In the genomic region with DNA sequence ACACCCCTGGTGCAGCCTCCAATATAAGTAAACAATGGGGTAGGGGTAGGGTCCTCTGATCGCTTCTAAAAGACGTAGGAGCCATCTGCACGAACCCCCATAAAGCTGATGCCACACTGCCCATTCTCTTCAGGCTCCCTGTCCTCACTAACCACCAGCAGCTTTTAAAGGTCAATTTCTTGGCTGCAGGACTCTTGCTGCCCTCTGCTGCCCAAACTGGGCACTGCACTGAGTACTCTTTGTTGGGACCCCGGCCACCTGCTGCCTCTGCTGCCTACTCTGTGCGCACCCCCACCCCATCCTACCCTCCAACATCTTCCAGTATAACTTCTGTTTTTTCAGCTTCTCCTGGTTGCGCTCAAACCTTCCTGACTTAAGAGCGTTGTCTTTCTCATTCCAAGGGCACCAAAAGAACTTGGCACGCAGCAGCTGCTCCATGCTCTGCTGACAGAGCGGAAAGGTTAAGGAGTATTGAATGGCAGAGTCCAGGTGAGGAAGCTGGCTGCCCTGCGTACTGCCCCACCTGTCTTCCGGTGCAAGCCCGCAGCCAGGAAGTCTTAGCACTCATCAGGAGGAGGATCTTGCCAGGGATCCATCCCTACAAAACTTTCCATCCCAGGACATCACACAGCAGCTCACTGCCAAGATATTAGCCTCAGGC, we compare ENCODE assay signal across 8 mouse cellular contexts. TPM values are rescaled to one million over a fixed set of nuclear protein-coding genes. Genes with fewer than 3 reads are reported as not detected.
DNase-seq lines count a peak whose midpoint lies in the region; ATAC-seq and TF ChIP-seq lines count a peak whose summit lies in the region.

No protein-coding gene starts in this region.

- ATAC-seq in forebrain, embryonic 11.5 days (replicated peaks; ENCODE audit: low FRiP score): peak; percentile 61
- peak; percentile 41; the same call in 1 of the 2 replicates for ATAC-seq in lung, embryonic 14.5 days (ENCODE audit: insufficient read depth)
- ATAC-seq in neural tube, embryonic 15.5 days (ENCODE audit: low FRiP score): peak; percentile 43; the same call in 1 of the 2 replicates

- no peak overlapping the region for H3K4me3 ChIP-seq in ES-Bruce4 (ENCODE audit: low read depth, low read length)
- no peak overlapping the region for H3K4me3 ChIP-seq in forebrain, embryonic 11.5 days (ENCODE audit: low read depth, low read length)
- H3K4me3 ChIP-seq in lung, embryonic 14.5 days (ENCODE audit: low read depth, low read length): no peak overlapping the region
- no peak overlapping the region for H3K4me3 ChIP-seq in neural tube, embryonic 15.5 days (replicated peaks)

- no peaks in the 10 kb centered on the region for H3K27me3 ChIP-seq in ES-Bruce4 (ENCODE audit: control insufficient read depth, insufficient read depth, low read length, poor library complexity, severe bottlenecking)
- no peaks in the 10 kb centered on the region for H3K27me3 ChIP-seq in forebrain, embryonic 11.5 days (ENCODE audit: control insufficient read depth, insufficient read depth, low read length)
- no peaks in the 10 kb centered on the region for H3K27me3 ChIP-seq in lung, embryonic 14.5 days (ENCODE audit: insufficient read depth, low read length)
- H3K27me3 ChIP-seq in neural tube, embryonic 15.5 days (replicated peaks): no peaks in the 10 kb centered on the region

- no peaks in the 10 kb centered on the region for H3K9me3 ChIP-seq in ES-Bruce4 (replicated peaks; ENCODE audit: control insufficient read depth, insufficient read depth, low read length, poor library complexity, severe bottlenecking)
- no peaks in the 10 kb centered on the region for H3K9me3 ChIP-seq in forebrain, embryonic 11.5 days (ENCODE audit: control insufficient read depth, low read length)
- no peaks in the 10 kb centered on the region for H3K9me3 ChIP-seq in lung, embryonic 14.5 days (ENCODE audit: low read depth, low read length)
- H3K9me3 ChIP-seq in neural tube, embryonic 15.5 days (replicated peaks): no peaks in the 10 kb centered on the region

- TF ChIP-seq POLR2A in ES-Bruce4 (IDR thresholded peaks at IDR 0.05; ENCODE audit: insufficient read depth, low read length): no peak

- H3K4me2 ChIP-seq in forebrain, embryonic 11.5 days (ENCODE audit: low read depth, low read length, severe bottlenecking): no peak overlapping the region
- no peak overlapping the region for H3K4me2 ChIP-seq in lung, embryonic 14.5 days
- H3K4me2 ChIP-seq in neural tube, embryonic 15.5 days: no peak overlapping the region

- no peaks in the 10 kb centered on the region for H3K36me3 ChIP-seq in ES-Bruce4 (ENCODE audit: control insufficient read depth, insufficient read depth, low read length, poor library complexity, severe bottlenecking)
- no peaks in the 10 kb centered on the region for H3K36me3 ChIP-seq in forebrain, embryonic 11.5 days (ENCODE audit: control insufficient read depth, insufficient read depth, low read length)
- peaks cover 31% of the 10 kb centered on the region for H3K36me3 ChIP-seq in lung, embryonic 14.5 days (ENCODE audit: insufficient read depth)
- H3K36me3 ChIP-seq in neural tube, embryonic 15.5 days: peaks cover 38% of the 10 kb centered on the region

- DNase-seq in c-Kit-negative CD71-positive TER-119-positive erythroid progenitor cells, embryonic 14.5 days (ENCODE audit: low read depth, low spot score): peak; percentile 33
- peak; percentile 88 for DNase-seq in forebrain, embryonic 11.5 days (ENCODE audit: low spot score)
- peak; percentile 44 for DNase-seq in heart, postnatal 25 days (ENCODE audit: low spot score)
- peak; percentile 91 for DNase-seq in kidney, postnatal 4 days
- DNase-seq in lung, embryonic 14.5 days: peak; percentile 93
- peak; percentile 79 for DNase-seq in thymus, postnatal 14 days

- H3K4me1 ChIP-seq in ES-Bruce4 (ENCODE audit: control insufficient read depth, insufficient read depth, low read length): peaks cover 2% of the 10 kb centered on the region
- no peaks in the 10 kb centered on the region for H3K4me1 ChIP-seq in forebrain, embryonic 11.5 days (replicated peaks; ENCODE audit: control insufficient read depth, insufficient read depth, low read length)
- H3K4me1 ChIP-seq in lung, embryonic 14.5 days (ENCODE audit: insufficient read depth): no peaks in the 10 kb centered on the region
- 0 out of 2 replicates have a peak, but pooled peaks cover 4% of the 10 kb centered on the region for H3K4me1 ChIP-seq in neural tube, embryonic 15.5 days

- no peak for TF ChIP-seq EP300 in ES-Bruce4 (IDR thresholded peaks at IDR 0.05; ENCODE audit: insufficient read depth, low read depth, low read length)

- no peak overlapping the region for H3K27ac ChIP-seq in ES-Bruce4 (ENCODE audit: insufficient read depth, low read length)
- H3K27ac ChIP-seq in forebrain, embryonic 11.5 days (ENCODE audit: low read depth, low read length): no peak overlapping the region
- H3K27ac ChIP-seq in lung, embryonic 14.5 days (ENCODE audit: low read depth): no peak overlapping the region
- H3K27ac ChIP-seq in neural tube, embryonic 15.5 days (replicated peaks): no peak overlapping the region

- intact Hi-C loops in heart, postnatal 25 days (cut with DNase I): loop anchor here (1.0 to 5.0 kb wide), 2 partner anchors 285 to 401 kb away; no protein-coding TSS in a partner anchor

- TF ChIP-seq CTCF in ES-Bruce4 (IDR thresholded peaks at IDR 0.05; ENCODE audit: low read depth, low read length): peak; percentile 91
- TF ChIP-seq CTCF in lung, embryonic 14.5 days (IDR thresholded peaks at IDR 0.05; ENCODE audit: low read depth): peak; percentile 95

- 15% methylated on average over 12 of the region's 12 CpGs for WGBS in forebrain, embryonic 11.5 days
- WGBS in lung, embryonic 14.5 days: 16% methylated on average over 12 of the region's 12 CpGs
- WGBS in neural tube, embryonic 15.5 days: 20% methylated on average over 12 of the region's 12 CpGs

- H3K9ac ChIP-seq in ES-Bruce4 (ENCODE audit: low read depth, poor library complexity, severe bottlenecking): no peak overlapping the region
- no peak overlapping the region for H3K9ac ChIP-seq in forebrain, embryonic 11.5 days (ENCODE audit: low read length)
- H3K9ac ChIP-seq in lung, embryonic 14.5 days: no peak overlapping the region
- H3K9ac ChIP-seq in neural tube, embryonic 15.5 days (replicated peaks): no peak overlapping the region

RNA-seq across cellular contexts. Expression of a gene that starts 11.8 kb away (rescaled TPM):
- polyA plus RNA-seq in ES-Bruce4 (2011; ENCODE audit: insufficient read depth, insufficient read length, low read depth, missing spikeins): 1.0 and 1.5 TPM in 2 replicates
- 14.1 and 15.6 TPM in 2 replicates for polyA plus RNA-seq in forebrain, embryonic 11.5 days (2014; fragmentation: Nextera tagmentation; extraction: Ambion mirVana)
- total RNA-seq in heart, postnatal 25 days (2021): 1 to 10 TPM; 1.1 to 1.2 TPM
- polyA plus RNA-seq in lung, embryonic 14.5 days (2014; fragmentation: Nextera tagmentation; extraction: Ambion mirVana): 10.4 and 10.9 TPM in 2 replicates
- polyA plus RNA-seq in neural tube, embryonic 15.5 days (2015; fragmentation: Nextera tagmentation; extraction: Ambion mirVana): 37.9 and 39.3 TPM in 2 replicates

RNA-seq across cellular contexts. Expression of a gene that starts 21.2 kb away (rescaled TPM):
- polyA plus RNA-seq in ES-Bruce4 (2011; ENCODE audit: insufficient read depth, insufficient read length, low read depth, missing spikeins): 10.3 and 14.8 TPM in 2 replicates
- 33.7 and 35.4 TPM in 2 replicates for polyA plus RNA-seq in forebrain, embryonic 11.5 days (2014; fragmentation: Nextera tagmentation; extraction: Ambion mirVana)
- total RNA-seq in heart, postnatal 25 days (2021): 10 to 100 TPM; 17.2 to 22.4 TPM
- 41.3 and 46.5 TPM in 2 replicates for polyA plus RNA-seq in lung, embryonic 14.5 days (2014; fragmentation: Nextera tagmentation; extraction: Ambion mirVana)
- 21.7 and 24.6 TPM in 2 replicates for polyA plus RNA-seq in neural tube, embryonic 15.5 days (2015; fragmentation: Nextera tagmentation; extraction: Ambion mirVana)

RNA-seq across cellular contexts. Expression of a gene that starts 21.4 kb away (rescaled TPM):
- 71.7 and 78.5 TPM in 2 replicates for polyA plus RNA-seq in ES-Bruce4 (2011; ENCODE audit: insufficient read depth, insufficient read length, low read depth, missing spikeins)
- 119 and 127 TPM in 2 replicates for polyA plus RNA-seq in forebrain, embryonic 11.5 days (2014; fragmentation: Nextera tagmentation; extraction: Ambion mirVana)
- 100 to 1,000 TPM; 121 to 134 TPM for total RNA-seq in heart, postnatal 25 days (2021)
- polyA plus RNA-seq in lung, embryonic 14.5 days (2014; fragmentation: Nextera tagmentation; extraction: Ambion mirVana): 147 and 149 TPM in 2 replicates
- 150 and 154 TPM in 2 replicates for polyA plus RNA-seq in neural tube, embryonic 15.5 days (2015; fragmentation: Nextera tagmentation; extraction: Ambion mirVana)

RNA-seq across cellular contexts. Expression of a gene that starts 28.6 kb away (rescaled TPM):
- 23.5 and 25.8 TPM in 2 replicates for polyA plus RNA-seq in ES-Bruce4 (2011; ENCODE audit: insufficient read depth, insufficient read length, low read depth, missing spikeins)
- polyA plus RNA-seq in forebrain, embryonic 11.5 days (2014; fragmentation: Nextera tagmentation; extraction: Ambion mirVana): 28.7 and 32.6 TPM in 2 replicates
- 10 to 100 TPM; 67.5 to 70.6 TPM for total RNA-seq in heart, postnatal 25 days (2021)
- polyA plus RNA-seq in lung, embryonic 14.5 days (2014; fragmentation: Nextera tagmentation; extraction: Ambion mirVana): 32.8 and 37.9 TPM in 2 replicates
- 41.3 and 43.5 TPM in 2 replicates for polyA plus RNA-seq in neural tube, embryonic 15.5 days (2015; fragmentation: Nextera tagmentation; extraction: Ambion mirVana)

Comparison
In these comparisons a context has a peak if more than half of its experiments do, and no peak if none do; other contexts are left out.
1. DNase-seq: peak in every context shown above with its lines; median percentile 93 in lung, embryonic 14.5 days; 91 in kidney, postnatal 4 days; 88 in forebrain, embryonic 11.5 days; 79 in thymus, postnatal 14 days; 44 in heart, postnatal 25 days; 33 in c-Kit-negative CD71-positive TER-119-positive erythroid progenitor cells, embryonic 14.5 days.